Mouse (Mus musculus) testis, adult 2 months (tissue): Measurements from ENCODE around the gene Mpg. TPM values are rescaled to one million over a fixed set of nuclear protein-coding genes. Genes with fewer than 3 reads are reported as not detected.

Experiments
- H3K27ac ChIP-seq: fragments of 200-500 bp; 2 replicates; pipeline ENCODE4 v1.5.1; 2012; ENCODE audit warnings: low read depth, low read length; ENCODE audit not compliant: control insufficient read depth, insufficient read depth
- H3K27me3 ChIP-seq: fragments of 200-500 bp; 2 replicates; pipeline ENCODE4 v1.6.1; 2012; ENCODE audit warnings: mild to moderate bottlenecking, low read length, moderate library complexity; ENCODE audit not compliant: control insufficient read depth, insufficient read depth
- H3K36me3 ChIP-seq: fragments of 200-500 bp; 2 replicates; pipeline ENCODE4 v1.6.1; 2012; ENCODE audit warnings: mild to moderate bottlenecking, low read length; ENCODE audit not compliant: control insufficient read depth, insufficient read depth
- H3K4me1 ChIP-seq: fragments of 200-500 bp; 2 replicates; pipeline ENCODE4 v1.6.1; 2012; ENCODE audit warnings: low read length; ENCODE audit not compliant: control insufficient read depth, insufficient read depth
- H3K4me3 ChIP-seq: fragments of 200-500 bp; 2 replicates; pipeline ENCODE4 v1.5.1; 2012; ENCODE audit warnings: low read depth, mild to moderate bottlenecking, low read length, moderate library complexity, mixed read lengths; ENCODE audit not compliant: control insufficient read depth
- CTCF ChIP-seq: fragments of 200-500 bp; IDR thresholded peaks from 2 replicates; pipeline ENCODE4 v1.5.1; 2012; ENCODE audit warnings: low read depth, mild to moderate bottlenecking, inconsistent platforms, low read length, moderate library complexity; ENCODE audit not compliant: control insufficient read depth, insufficient read depth, insufficient replicate concordance
- POLR2A ChIP-seq: fragments of 200-500 bp; IDR thresholded peaks from 2 replicates; pipeline ENCODE4 v1.6.1; 2012; ENCODE audit warnings: low read depth, mild to moderate bottlenecking, inconsistent platforms, low read length, moderate library complexity; ENCODE audit not compliant: control insufficient read depth
- polyA plus RNA-seq: library from polyadenylated mRNA; depleted of rRNA; stranded (reverse); fragments of >200 nt; gene quantifications from 2 replicates; pipeline ENCODE4 v1.2.3, GENCODE M21; 2012

Mpg gene
- polyA plus RNA-seq, 1 experiment: 16.3 TPM

GRCm38 (mm10) chr11:32232848-32233247 lies 6.5 kb downstream of the Mpg start:
- no peaks in the 10 kb centered on the region; the same call in 1 of the 2 replicates for H3K4me1 ChIP-seq
- no peak overlapping the region for H3K4me3 ChIP-seq
- H3K27ac ChIP-seq: peak overlapping the region; percentile 47; the same call in 1 of the 2 replicates
- no peaks in the 10 kb centered on the region; the same call in none of the 2 replicates for H3K36me3 ChIP-seq
- H3K27me3 ChIP-seq: no peaks in the 10 kb centered on the region
- TF ChIP-seq POLR2A (no peak), CTCF (no peak)

GRCm38 (mm10) chr11:32233895-32234294 lies 7.6 kb downstream of the Mpg start:
- Histone ChIP-seq H3K4me1 (no peaks in the 10 kb centered on the region; the same call in 1 of the 2 replicates), H3K4me3 (no peak overlapping the region), H3K27me3 (no peaks in the 10 kb centered on the region), H3K27ac (no peak overlapping the region), H3K36me3 (peaks cover 2% of the 10 kb centered on the region)
- no peak for TF ChIP-seq CTCF

- Histone ChIP-seq H3K4me3 (no peak overlapping the region), H3K27ac (no peak overlapping the region), H3K4me1 (no peaks in the 10 kb centered on the region), H3K36me3 (peaks cover 3% of the 10 kb centered on the region), H3K27me3 (no peaks in the 10 kb centered on the region)
- TF ChIP-seq CTCF (no peak), POLR2A (no peak)
Observed at GRCm38 (mm10) chr11:32234816-32235485, 8.6 kb downstream of the Mpg start.

- no peaks in the 10 kb centered on the region for H3K4me1 ChIP-seq
- no peaks in the 10 kb centered on the region for H3K27me3 ChIP-seq
- H3K27ac ChIP-seq: no peak overlapping the region
- no peak overlapping the region for H3K4me3 ChIP-seq
- no peak for TF ChIP-seq POLR2A
- TF ChIP-seq CTCF: no peak
- peaks cover 3% of the 10 kb centered on the region for H3K36me3 ChIP-seq
Observed at GRCm38 (mm10) chr11:32235646-32236045, 9.3 kb downstream of the Mpg start.

- Histone ChIP-seq H3K27ac (no peak overlapping the region), H3K4me1 (no peaks in the 10 kb centered on the region), H3K36me3 (peaks cover 3% of the 10 kb centered on the region), H3K27me3 (no peaks in the 10 kb centered on the region), H3K4me3 (no peak overlapping the region)
- TF ChIP-seq POLR2A (no peak), CTCF (no peak)
Observed at GRCm38 (mm10) chr11:32236132-32236531, 9.8 kb downstream of the Mpg start.

GRCm38 (mm10) chr11:32236712-32237410 lies 10.6 kb downstream of the Mpg start:
- TF ChIP-seq POLR2A: no peak
- TF ChIP-seq CTCF: peak; percentile 34; the same call in 1 of the 2 replicates
- Histone ChIP-seq H3K4me1 (no peaks in the 10 kb centered on the region), H3K27ac (no peak overlapping the region), H3K4me3 (no peak overlapping the region), H3K36me3 (peaks cover 3% of the 10 kb centered on the region), H3K27me3 (no peaks in the 10 kb centered on the region)

- no peak overlapping the region for H3K4me3 ChIP-seq
- H3K4me1 ChIP-seq: no peaks in the 10 kb centered on the region
- TF ChIP-seq POLR2A (no peak), CTCF (no peak)
- H3K27ac ChIP-seq: no peak overlapping the region
- H3K36me3 ChIP-seq: peaks cover 3% of the 10 kb centered on the region
- no peaks in the 10 kb centered on the region for H3K27me3 ChIP-seq
Observed at GRCm38 (mm10) chr11:32237411-32237795, 11.1 kb downstream of the Mpg start.
